Mouse (Mus musculus) embryo, embryonic 11 days (tissue): ENCODE measurements around the gene Prrt2.

Experiments
- DNase-seq: peaks from one replicate; pipeline ENCODE4 v3.0.0-alpha.2; 2015

Prrt2 gene

GRCm38 (mm10) chr7:127020901-127021562 is at the start of gene Prrt2, which contains the start of gene Gm42742:
Prrt2 (minus strand) TSS chr7:127021211.
Gm42742 (minus strand) TSS chr7:127021097.
- peak; percentile 79 for DNase-seq

DNA sequence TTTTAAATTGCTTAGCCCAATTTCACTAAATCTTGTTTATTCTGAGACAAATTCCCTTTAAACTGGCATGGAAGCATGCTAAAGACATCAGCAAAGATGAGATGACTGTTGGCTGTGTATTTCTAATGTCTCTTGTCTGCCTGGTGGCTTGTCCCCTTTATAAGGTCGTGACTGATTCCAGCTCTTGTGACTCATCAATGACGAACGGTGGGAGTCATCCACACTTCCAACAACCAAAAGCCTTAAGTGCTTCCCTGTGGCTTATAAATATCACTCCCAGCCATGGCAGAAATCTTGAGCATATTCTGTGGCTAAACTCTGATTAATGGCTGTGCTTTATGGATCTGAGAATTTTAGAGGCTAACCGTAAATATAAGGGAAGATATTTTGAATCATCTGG is 45.3 kb upstream of the Prrt2 start:
- no peak for DNase-seq

- no peak for DNase-seq
These were observed 44.5 kb upstream of the Prrt2 start for GRCm38 (mm10) chr7:127065538-127065937.

DNA sequence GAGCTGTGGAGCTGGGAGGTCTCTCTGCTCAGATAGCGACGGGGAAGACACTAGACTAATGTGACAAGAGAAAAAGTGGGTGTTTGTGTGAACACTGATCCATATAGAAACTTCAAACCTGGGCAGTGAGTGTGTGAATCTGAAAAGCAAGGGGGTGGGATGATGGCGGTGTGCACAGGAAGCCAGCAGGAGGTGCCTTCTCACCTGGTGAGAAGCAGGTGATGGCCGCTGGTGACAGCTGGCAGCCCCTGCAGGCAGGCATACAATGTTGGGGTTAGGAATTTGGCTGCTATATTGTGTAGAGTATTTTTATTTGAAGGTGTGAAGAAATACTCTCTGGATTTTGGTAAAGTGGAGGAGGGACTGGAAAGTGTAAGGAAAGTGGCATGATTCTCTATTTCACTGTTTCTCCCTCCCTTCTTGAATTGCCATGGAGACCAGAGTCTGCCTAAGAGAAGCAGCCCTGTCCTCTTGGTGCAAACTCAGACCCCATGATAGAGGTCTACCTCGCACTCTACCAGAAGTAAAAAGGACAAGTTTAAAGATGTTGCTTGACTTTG is 34.1 kb upstream of the Prrt2 start:
- DNase-seq: no peak

GRCm38 (mm10) chr7:127041851-127042672 is 21.1 kb upstream of the Prrt2 start, which contains the start of gene Kif22:
Kif22 (minus strand) TSS chr7:127042471.
- peak; percentile 95 for DNase-seq

DNA sequence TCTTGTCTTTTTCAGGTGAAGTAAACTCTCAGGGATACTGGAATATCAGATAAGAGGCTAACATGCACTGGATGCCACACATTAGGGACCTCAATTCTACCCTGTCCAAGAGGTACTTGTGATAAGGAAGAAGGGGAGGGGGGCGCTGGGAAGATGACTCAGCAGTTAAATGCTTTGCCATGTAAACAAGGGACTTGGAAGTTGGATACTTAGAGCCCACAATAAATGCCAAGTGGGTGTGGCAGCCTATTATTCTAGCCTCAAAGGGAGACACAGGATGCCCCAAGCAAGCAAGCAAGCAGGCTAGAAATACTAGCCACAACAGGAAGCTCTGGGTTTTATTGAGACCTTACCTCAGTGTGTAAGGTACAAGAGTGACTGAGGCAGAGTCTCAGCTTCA is 10.2 kb upstream of the Prrt2 start:
- DNase-seq: no peak

DNA sequence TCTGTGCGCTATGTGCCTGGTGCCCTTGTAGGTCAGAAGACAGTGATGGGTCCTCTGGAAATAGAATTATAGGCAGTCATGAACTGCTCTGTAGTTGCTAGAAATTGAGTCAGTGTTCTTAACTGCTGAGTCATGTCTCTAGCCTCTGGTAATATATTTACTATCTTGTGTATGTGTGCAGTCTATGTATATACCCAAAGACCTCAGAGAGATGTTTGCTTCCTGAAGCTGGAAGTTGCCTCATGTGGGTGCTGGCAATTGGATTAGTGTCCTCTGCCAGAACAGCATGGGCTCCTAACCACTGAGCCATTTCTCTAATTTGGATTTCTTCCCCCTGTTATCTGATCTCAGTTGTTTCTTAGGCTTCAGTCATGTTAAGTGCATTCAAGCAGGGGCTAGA is 9.2 kb upstream of the Prrt2 start:
- DNase-seq: no peak

DNA sequence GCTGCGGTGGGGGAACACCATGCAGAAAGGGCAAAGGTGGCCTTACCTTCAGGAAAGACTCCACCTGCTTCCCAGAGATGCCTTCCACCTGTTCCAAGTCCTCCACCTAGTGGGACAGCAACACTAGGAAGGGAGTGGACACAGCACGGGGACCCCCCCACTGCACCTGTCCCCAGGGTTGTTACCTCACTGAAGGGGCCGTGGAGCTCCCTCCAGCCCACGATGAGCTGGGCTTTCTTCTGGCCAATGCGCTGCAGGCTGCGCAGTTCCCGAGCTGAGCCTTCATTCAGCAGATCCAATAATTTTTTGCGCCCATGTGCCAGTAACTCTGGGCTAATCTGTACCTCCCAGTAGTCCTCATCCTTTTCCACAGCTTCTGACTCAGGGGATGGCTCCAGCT is 6.9 kb upstream of the Prrt2 start:
- no peak for DNase-seq

DNA sequence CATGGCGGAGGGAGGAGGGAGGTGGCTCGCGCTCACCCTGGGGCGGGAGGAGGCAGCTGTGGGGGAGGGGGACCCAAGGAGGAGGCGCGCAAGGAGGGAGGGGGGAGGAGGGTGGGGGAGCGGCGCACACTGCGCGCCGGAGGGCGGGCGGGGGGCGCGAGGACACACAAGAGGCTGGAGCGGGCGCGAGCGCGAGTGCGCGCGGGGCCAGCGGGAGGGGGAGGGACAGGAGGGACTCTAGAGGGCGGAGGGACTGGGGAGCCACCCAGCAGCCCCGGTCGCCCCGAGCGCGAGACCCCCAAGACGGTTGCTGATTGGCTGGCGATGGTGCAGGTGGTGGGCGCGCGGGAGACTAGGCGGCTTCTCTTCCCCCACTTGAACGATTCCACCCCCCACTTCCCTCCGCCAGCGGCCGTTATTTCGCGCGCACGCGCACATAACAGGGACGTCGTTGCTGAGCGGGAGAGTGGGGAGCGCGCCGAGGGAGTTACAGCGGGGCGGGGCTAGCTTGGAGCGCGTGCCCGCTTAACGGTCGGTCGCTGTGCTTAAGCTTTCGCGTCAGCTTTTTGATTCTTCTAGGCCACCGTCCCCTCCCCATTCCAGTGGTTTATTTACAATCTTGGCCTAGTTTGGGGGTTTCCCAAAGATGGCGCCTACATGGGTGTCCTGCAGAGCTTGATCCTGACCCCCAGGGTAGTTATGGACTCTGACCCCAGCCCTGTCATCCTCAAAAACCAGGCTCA is 6.1 kb upstream of the Prrt2 start, which contains the start of gene Maz:
Gene Maz (minus strand): TSS at position 54 of the 743 bp plus-strand sequence.
- DNase-seq: peak; percentile 99

- no peak for DNase-seq
These were observed 5.6 kb upstream of the Prrt2 start for GRCm38 (mm10) chr7:127026616-127026983.

- DNase-seq: peak; percentile 84
These were observed 5.2 kb upstream of the Prrt2 start for GRCm38 (mm10) chr7:127026161-127026600.

GRCm38 (mm10) chr7:127025556-127026160 is 4.6 kb upstream of the Prrt2 start:
- no peak for DNase-seq

DNA sequence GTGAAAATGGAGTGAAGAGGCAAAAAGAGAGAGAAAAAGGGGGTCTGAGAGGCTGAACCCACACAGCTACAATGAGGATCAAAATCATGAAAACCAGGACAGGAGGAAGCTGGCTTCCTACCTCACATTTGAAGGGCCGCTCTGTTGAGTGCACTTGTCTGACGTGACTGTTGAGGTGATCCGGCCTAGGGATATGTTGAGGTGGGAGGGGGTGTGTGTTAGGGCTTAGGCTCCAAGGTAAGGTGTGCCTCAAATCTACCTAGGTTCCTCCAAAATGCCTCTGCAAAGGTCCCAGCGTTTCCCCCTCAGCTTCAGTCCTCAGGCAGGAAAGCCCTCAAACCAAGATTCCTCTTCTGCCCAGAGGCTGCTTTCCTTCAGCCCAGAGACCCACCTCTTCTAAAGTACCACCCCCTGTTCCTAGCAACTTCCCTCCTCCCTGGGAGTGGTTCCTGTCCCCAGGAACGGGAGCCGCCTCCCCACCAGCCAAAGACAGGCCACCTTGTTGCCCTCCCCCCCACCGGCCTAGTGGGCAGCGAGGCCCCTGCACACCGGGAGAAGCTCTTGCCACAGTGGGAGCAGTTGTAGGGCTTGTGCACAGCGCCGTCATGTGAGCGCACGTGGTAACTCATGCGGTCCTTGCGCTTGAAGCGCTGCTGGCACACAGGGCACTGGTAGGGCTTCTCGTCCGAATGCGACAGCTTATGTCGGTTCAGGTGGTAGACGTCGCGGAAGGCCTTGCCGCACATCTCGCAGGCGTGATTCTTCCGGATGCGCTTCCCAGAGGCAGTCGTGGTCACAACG is 3.9 kb upstream of the Prrt2 start:
- DNase-seq: peak; percentile 86

GRCm38 (mm10) chr7:127023896-127024690 is 3.1 kb upstream of the Prrt2 start:
- no peak for DNase-seq

DNA sequence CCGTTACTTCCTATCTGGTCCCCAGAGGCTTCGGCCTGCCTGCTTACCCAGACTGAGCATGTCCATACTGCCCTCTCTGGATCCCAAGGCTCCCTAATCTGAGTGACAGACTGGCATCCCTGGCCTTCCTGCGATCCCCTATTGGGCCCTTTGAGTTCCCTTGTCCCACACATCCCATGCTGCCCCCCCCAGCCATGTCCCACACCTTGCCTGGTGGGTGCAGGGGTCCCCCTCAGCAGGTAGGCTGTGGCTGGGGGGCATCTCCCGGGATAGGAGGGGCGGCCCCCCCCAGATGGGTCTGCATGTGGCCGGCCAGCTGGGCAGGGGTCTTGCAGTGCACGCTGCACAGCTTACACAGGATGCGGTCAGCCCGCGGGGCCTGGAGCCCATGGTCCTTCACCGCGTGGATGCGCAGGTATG is 2.3 kb upstream of the Prrt2 start:
- DNase-seq: no peak

- DNase-seq: no peak
These were observed 1.7 kb upstream of the Prrt2 start for GRCm38 (mm10) chr7:127022528-127023271.

GRCm38 (mm10) chr7:127021563-127022527 is 834 bp upstream of the Prrt2 start:
- DNase-seq: no peak

DNA sequence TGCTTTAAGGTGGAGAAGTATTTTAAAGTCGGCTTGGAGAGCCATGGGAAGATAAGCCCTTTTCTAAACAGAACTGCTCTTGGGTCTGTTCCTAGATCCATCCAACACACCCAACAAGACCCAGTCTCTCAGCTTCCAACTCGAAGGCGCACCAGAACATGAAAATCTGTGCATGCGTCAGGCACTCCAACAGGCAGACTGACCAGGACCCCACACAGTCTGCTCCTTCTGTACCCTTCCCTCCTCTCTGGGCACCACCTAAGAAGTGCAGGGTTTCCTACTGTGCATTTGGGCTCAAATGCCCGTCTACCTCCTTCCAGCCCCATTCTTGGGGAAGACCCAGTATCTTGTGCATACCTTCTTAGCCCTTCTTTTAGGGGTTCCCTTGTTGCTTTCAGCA is 520 bp downstream of the Prrt2 start:
- no peak for DNase-seq

GRCm38 (mm10) chr7:127020031-127020430 is 980 bp downstream of the Prrt2 start:
- no peak for DNase-seq
